Mouse (Mus musculus) lung, postnatal 0 days (tissue): ENCODE data around the gene Bcl11b.

Experiments
- CTCF ChIP-seq: IDR thresholded peaks from 2 replicates; pipeline ENCODE4 v1.5.1; 2016; ENCODE audit warnings: antibody characterized with exemption, mild to moderate bottlenecking
- EP300 ChIP-seq: IDR thresholded peaks from 2 replicates; pipeline ENCODE4 v1.6.1; 2016; ENCODE audit warnings: antibody characterized with exemption, mild to moderate bottlenecking, control low read depth

DNA sequence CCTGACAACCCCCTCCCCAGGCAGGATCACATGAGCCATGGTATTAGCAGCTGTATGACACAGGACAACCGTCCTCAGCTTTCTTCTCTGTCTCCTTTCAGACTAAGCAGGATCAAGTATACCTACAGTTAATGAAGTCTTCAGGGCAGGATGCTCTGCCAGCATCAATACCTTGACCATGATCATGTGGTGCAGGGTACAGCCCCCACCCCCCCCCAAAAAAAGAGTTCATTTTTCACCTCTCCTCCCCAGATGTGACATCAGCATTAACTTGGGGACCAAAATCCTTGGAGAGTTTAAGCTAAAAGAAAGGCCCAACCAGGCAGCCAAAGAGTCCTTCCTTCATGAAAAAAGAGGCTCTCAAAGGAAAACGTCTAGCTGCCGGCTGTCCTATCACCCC is 6.2 kb downstream of the Bcl11b start:
- TF ChIP-seq CTCF: no peak
- TF ChIP-seq EP300: no peak
